10 mouse cellular contexts compared by ENCODE assay signal in the genomic region with DNA sequence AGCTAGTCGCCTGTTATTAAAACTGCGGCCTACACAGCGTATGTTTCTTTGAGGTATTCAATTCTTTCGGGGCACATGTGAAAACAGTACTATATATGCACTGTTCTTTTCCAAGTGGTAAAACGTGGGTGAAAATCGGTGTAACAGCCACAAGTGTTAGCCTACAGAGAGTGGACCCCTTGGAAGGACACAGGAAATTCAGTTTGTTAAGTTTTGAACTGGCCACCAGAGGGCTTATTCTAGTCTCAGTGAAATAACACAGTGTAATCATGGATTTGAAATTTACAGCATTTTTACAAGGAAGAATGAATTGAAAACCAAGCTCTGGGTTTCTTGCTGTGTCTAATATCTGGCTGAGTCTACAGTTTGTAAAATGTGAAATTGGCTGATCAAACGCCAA.
A peak's percentile ranks its signal among the peaks of the same experiment; 100 is the strongest.
DNase-seq lines count a peak whose midpoint lies in the region; ATAC-seq and TF ChIP-seq lines count a peak whose summit lies in the region.
"Had no signal": no experiment of that assay in that cellular context is flagged by ENCODE, and none has a peak within 500 bp of the region (broad histone marks: within the 10 kb centered on the region; RNA-seq: fewer than 3 reads in every experiment).

No protein-coding gene starts in this region.

- no peaks in the 10 kb centered on the region for H3K9me3 ChIP-seq in heart, embryonic 10.5 days
- H3K9me3 ChIP-seq in midbrain, embryonic 14.5 days (ENCODE audit: control insufficient read depth, low read length), result no peaks in the 10 kb centered on the region
- no peaks in the 10 kb centered on the region for H3K9me3 ChIP-seq in midbrain, embryonic 10.5 days (replicated peaks)
- no peaks in the 10 kb centered on the region for H3K9me3 ChIP-seq in intestine, postnatal 0 days (ENCODE audit: control insufficient read depth)

- TF ChIP-seq POLR2A in small intestine, adult 2 months (IDR thresholded peaks at IDR 0.05; ENCODE audit: low read depth, low read length), result no peak
- no peak for TF ChIP-seq POLR2A in thymus, adult 2 months (IDR thresholded peaks at IDR 0.05; ENCODE audit: control insufficient read depth, extremely low read depth, insufficient read depth, low read length, poor library complexity)

- no peaks in the 10 kb centered on the region for H3K36me3 ChIP-seq in heart, embryonic 10.5 days
- no peaks in the 10 kb centered on the region for H3K36me3 ChIP-seq in midbrain, embryonic 14.5 days (ENCODE audit: control insufficient read depth, insufficient read depth, low read length)
- H3K36me3 ChIP-seq in midbrain, embryonic 10.5 days, result no peaks in the 10 kb centered on the region
- no peaks in the 10 kb centered on the region for H3K36me3 ChIP-seq in intestine, postnatal 0 days (ENCODE audit: control insufficient read depth, insufficient read depth)
- H3K36me3 ChIP-seq in small intestine, adult 2 months (ENCODE audit: control insufficient read depth, insufficient read depth, low read length), result no peaks in the 10 kb centered on the region
- H3K36me3 ChIP-seq in thymus, adult 2 months (ENCODE audit: control insufficient read depth, insufficient read depth, low read length), result no peaks in the 10 kb centered on the region

- intact Hi-C loops in heart, postnatal 10 days (cut with DNase I), result loop anchor here (1.0 to 5.0 kb wide), 3 partner anchors 44 to 231 kb away; no protein-coding TSS in a partner anchor

- H3K4me3 ChIP-seq in heart, embryonic 10.5 days, result no peak overlapping the region
- no peak overlapping the region for H3K4me3 ChIP-seq in midbrain, embryonic 14.5 days (replicated peaks; ENCODE audit: low read depth, low read length)
- H3K4me3 ChIP-seq in midbrain, embryonic 10.5 days, result no peak overlapping the region
- H3K4me3 ChIP-seq in intestine, postnatal 0 days (ENCODE audit: low read depth, low read length), result no peak overlapping the region
- no peak overlapping the region for H3K4me3 ChIP-seq in small intestine, adult 2 months (ENCODE audit: low read depth, low read length)
- no peak overlapping the region for H3K4me3 ChIP-seq in thymus, adult 2 months (ENCODE audit: control insufficient read depth, insufficient read depth, low read length)

- 78% methylated on average over 7 of the region's 7 CpGs for WGBS in heart, embryonic 10.5 days
- WGBS in midbrain, embryonic 14.5 days, result 84% methylated on average over 7 of the region's 7 CpGs
- WGBS in midbrain, embryonic 10.5 days, result 86% methylated on average over 7 of the region's 7 CpGs
- WGBS in intestine, postnatal 0 days, result 81% methylated on average over 7 of the region's 7 CpGs
- WGBS in small intestine, adult 2 months, result 85% methylated on average over 7 of the region's 7 CpGs
- 91% methylated on average over 7 of the region's 7 CpGs for WGBS in thymus, adult 2 months

- DNase-seq in heart, postnatal 10 days, result peak; percentile 12 to 30
- DNase-seq in heart, embryonic 10.5 days (ENCODE audit: low spot score), result no peak
- peak; percentile 75 for DNase-seq in midbrain, embryonic 14.5 days
- no peak for DNase-seq in midbrain, embryonic 10.5 days (ENCODE audit: low spot score)
- DNase-seq in gastrocnemius, postnatal 10 days, result no peak
- no peak for DNase-seq in thymus, adult 2 months
- DNase-seq: heart, adult 11 months; layer of hippocampus, adult 9-11 months had no signal

- TF ChIP-seq CTCF in intestine, postnatal 0 days (IDR thresholded peaks at IDR 0.05; ENCODE audit: low read depth), result peak; percentile 63
- no peak for TF ChIP-seq CTCF in small intestine, adult 2 months (IDR thresholded peaks at IDR 0.05; ENCODE audit: extremely low read depth, insufficient read length, insufficient replicate concordance, low read depth, low read length)
- no peak for TF ChIP-seq CTCF in thymus, adult 2 months (IDR thresholded peaks at IDR 0.05; ENCODE audit: borderline replicate concordance, control insufficient read depth, extremely low read depth, insufficient read depth, low read length, poor library complexity)

- H3K27ac ChIP-seq in heart, embryonic 10.5 days, result no peak overlapping the region
- H3K27ac ChIP-seq in midbrain, embryonic 14.5 days (replicated peaks; ENCODE audit: low read depth, low read length), result no peak overlapping the region
- no peak overlapping the region for H3K27ac ChIP-seq in midbrain, embryonic 10.5 days (replicated peaks)
- no peak overlapping the region for H3K27ac ChIP-seq in intestine, postnatal 0 days (ENCODE audit: low read depth, low read length)
- H3K27ac ChIP-seq in small intestine, adult 2 months (ENCODE audit: insufficient read depth, low read depth, low read length), result 0 out of 2 replicates have a peak overlapping the region, but pooled peaks have one; percentile 29
- H3K27ac ChIP-seq in thymus, adult 2 months (ENCODE audit: control insufficient read depth, insufficient read depth, low read length), result no peak overlapping the region

- ATAC-seq in midbrain, embryonic 14.5 days (ENCODE audit: low FRiP score, low TSS enrichment), result no peak
- ATAC-seq in intestine, postnatal 0 days, result no peak

- no peak overlapping the region for H3K4me2 ChIP-seq in midbrain, embryonic 14.5 days (ENCODE audit: low read length)
- H3K4me2 ChIP-seq in intestine, postnatal 0 days (replicated peaks; ENCODE audit: low read depth), result no peak overlapping the region

- H3K27me3 ChIP-seq in heart, embryonic 10.5 days (ENCODE audit: insufficient read depth, poor library complexity, severe bottlenecking), result 0 out of 2 replicates have a peak, but pooled peaks cover 13% of the 10 kb centered on the region
- H3K27me3 ChIP-seq in midbrain, embryonic 14.5 days (ENCODE audit: control insufficient read depth, insufficient read depth, low read length), result no peaks in the 10 kb centered on the region
- H3K27me3 ChIP-seq in midbrain, embryonic 10.5 days (ENCODE audit: low read depth, poor library complexity, severe bottlenecking), result no peaks in the 10 kb centered on the region
- no peaks in the 10 kb centered on the region for H3K27me3 ChIP-seq in intestine, postnatal 0 days (replicated peaks; ENCODE audit: control insufficient read depth, insufficient read depth, low read length)
- no peaks in the 10 kb centered on the region for H3K27me3 ChIP-seq in small intestine, adult 2 months (ENCODE audit: control insufficient read depth, insufficient read depth, low read length)
- H3K27me3 ChIP-seq in thymus, adult 2 months (ENCODE audit: control insufficient read depth, insufficient read depth, low read length), result no peaks in the 10 kb centered on the region

- no peak overlapping the region for H3K9ac ChIP-seq in midbrain, embryonic 14.5 days (replicated peaks; ENCODE audit: low read length)
- no peak overlapping the region for H3K9ac ChIP-seq in intestine, postnatal 0 days (ENCODE audit: low read depth, low read length)

- H3K4me1 ChIP-seq in heart, embryonic 10.5 days, result no peaks in the 10 kb centered on the region
- H3K4me1 ChIP-seq in midbrain, embryonic 14.5 days (ENCODE audit: control insufficient read depth, insufficient read depth, low read length), result no peaks in the 10 kb centered on the region
- peaks cover 7% of the 10 kb centered on the region; the same call in 1 of the 2 replicates for H3K4me1 ChIP-seq in midbrain, embryonic 10.5 days
- no peaks in the 10 kb centered on the region for H3K4me1 ChIP-seq in intestine, postnatal 0 days (replicated peaks; ENCODE audit: control insufficient read depth, insufficient read depth, low read length)
- H3K4me1 ChIP-seq in small intestine, adult 2 months (ENCODE audit: control insufficient read depth, insufficient read depth, insufficient read length, low read length), result no peaks in the 10 kb centered on the region
- H3K4me1 ChIP-seq in thymus, adult 2 months (replicated peaks; ENCODE audit: control insufficient read depth, insufficient read depth, low read length), result 0 out of 2 replicates have a peak, but pooled peaks cover 4% of the 10 kb centered on the region

Comparison
In these comparisons a context has a peak if more than half of its experiments do, and no peak if none do; other contexts are left out.
1. DNase-seq: peak in heart, postnatal 10 days (2 of 2) and midbrain, embryonic 14.5 days (single experiment); none in heart, embryonic 10.5 days (single experiment), midbrain, embryonic 10.5 days (single experiment), gastrocnemius, postnatal 10 days (single experiment) and thymus, adult 2 months (single experiment).